Mouse (Mus musculus): ENCODE results near the gene Slc25a28.

Gene Slc25a28

GRCm38 (mm10) chr19:43674730-43675524 lies at the start of gene Slc25a28:
Slc25a28 (minus strand) TSS chr19:43674881.
- DNase-seq = peak; percentile 100

GRCm38 (mm10) chr19:43724194-43724593 lies 49.5 kb upstream of the Slc25a28 start:
- no peak for DNase-seq

GRCm38 (mm10) chr19:43723501-43723900 lies 48.8 kb upstream of the Slc25a28 start:
- no peak for DNase-seq

GRCm38 (mm10) chr19:43722891-43723290 lies 48.2 kb upstream of the Slc25a28 start:
- DNase-seq = no peak

- DNase-seq = no peak
Observed at GRCm38 (mm10) chr19:43720061-43720460, 45.4 kb upstream of the Slc25a28 start.

- no peak for DNase-seq
Observed at GRCm38 (mm10) chr19:43711971-43712370, 37.3 kb upstream of the Slc25a28 start.

GRCm38 (mm10) chr19:43711159-43711916 lies 36.7 kb upstream of the Slc25a28 start:
- DNase-seq = no peak

- DNase-seq = no peak
Observed at GRCm38 (mm10) chr19:43709317-43709716, 34.6 kb upstream of the Slc25a28 start.

GRCm38 (mm10) chr19:43708206-43708605 lies 33.5 kb upstream of the Slc25a28 start:
- DNase-seq = no peak

- DNase-seq = no peak
Observed at GRCm38 (mm10) chr19:43704787-43705497, 30.3 kb upstream of the Slc25a28 start.

GRCm38 (mm10) chr19:43704211-43704610 lies 29.5 kb upstream of the Slc25a28 start:
- no peak for DNase-seq

- no peak for DNase-seq
Observed at GRCm38 (mm10) chr19:43699763-43700155, 25.1 kb upstream of the Slc25a28 start.

GRCm38 (mm10) chr19:43699021-43699762 lies 24.5 kb upstream of the Slc25a28 start:
- DNase-seq = no peak

- DNase-seq = no peak
Observed at GRCm38 (mm10) chr19:43697666-43698370, 23.1 kb upstream of the Slc25a28 start.

GRCm38 (mm10) chr19:43695514-43695964 lies 20.9 kb upstream of the Slc25a28 start:
- no peak for DNase-seq

- no peak for DNase-seq
Observed at GRCm38 (mm10) chr19:43692815-43693214, 18.1 kb upstream of the Slc25a28 start.

- DNase-seq = peak; percentile 97
Observed at GRCm38 (mm10) chr19:43689419-43690246, 15.0 kb upstream of the Slc25a28 start, which contains the start of gene Entpd7. Entpd7 (plus strand) TSS chr19:43689672.

- DNase-seq = no peak
Observed at GRCm38 (mm10) chr19:43681541-43681940, 6.9 kb upstream of the Slc25a28 start.

- DNase-seq = no peak
Observed at GRCm38 (mm10) chr19:43679474-43679981, 4.8 kb upstream of the Slc25a28 start.

GRCm38 (mm10) chr19:43678467-43679003 lies 3.9 kb upstream of the Slc25a28 start:
- no peak for DNase-seq

Measured in cerebellum, adult 11-12 months (tissue).